Mouse (Mus musculus): ENCODE measurements around the gene Lrrc8a. TPM values are rescaled to one million over a fixed set of nuclear protein-coding genes. Genes with fewer than 3 reads are reported as not detected.

Gene Lrrc8a
- polyA plus RNA-seq, 1 experiment = 20.6 TPM

DNA sequence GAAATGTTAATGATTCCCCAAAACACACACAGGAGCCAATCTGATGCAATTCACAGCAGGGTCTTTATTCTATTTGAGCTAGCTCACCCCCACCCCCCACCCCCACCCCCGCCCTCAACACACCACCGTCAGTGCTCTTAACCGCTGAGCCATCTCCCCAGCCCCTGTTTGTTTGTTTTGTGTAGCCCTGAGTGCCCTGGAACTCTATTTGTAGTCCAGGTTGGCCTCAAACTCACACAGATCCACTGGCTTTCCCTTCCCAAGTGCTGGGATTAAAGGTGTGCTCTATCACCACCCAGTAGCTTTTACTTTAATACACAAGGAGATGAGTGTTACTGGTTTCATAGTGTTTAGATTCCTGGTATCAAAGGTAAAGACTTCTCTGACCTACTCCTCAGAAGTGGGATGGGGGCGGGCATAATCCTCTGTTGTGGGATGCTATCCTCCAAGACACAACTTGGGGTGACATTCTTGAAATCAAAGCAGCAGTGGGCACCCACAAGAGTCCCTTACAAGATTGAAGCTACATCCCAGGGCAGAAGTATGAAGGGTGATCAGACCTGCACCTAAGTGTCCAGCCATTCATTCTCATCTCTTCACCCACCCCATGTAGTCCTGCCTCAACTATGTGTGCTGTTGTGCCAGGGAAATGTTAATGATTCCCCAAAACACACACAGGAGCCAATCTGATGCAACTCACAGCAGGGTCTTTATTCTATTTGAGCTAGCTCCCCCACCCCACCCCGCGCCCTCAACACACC lies 25.9 kb upstream of the Lrrc8a start:
- H3K4me3 ChIP-seq (ENCODE audit: insufficient read depth, poor library complexity, severe bottlenecking) = no peak overlapping the region
- no peak overlapping the region for H3ac ChIP-seq (ENCODE audit: control insufficient read depth, insufficient read length, low read depth)
- H3K79me2 ChIP-seq (ENCODE audit: control insufficient read depth, insufficient read depth) = no peaks in the 10 kb centered on the region
- TF ChIP-seq MAX (IDR thresholded peaks at IDR 0.05) (no peak), MYOD1 (IDR thresholded peaks at IDR 0.05; ENCODE audit: control insufficient read depth, insufficient read length, low read depth) (no peak), CTCF (IDR thresholded peaks at IDR 0.05; ENCODE audit: control insufficient read depth, insufficient read depth, insufficient read length) (no peak), USF1 (IDR thresholded peaks at IDR 0.05; ENCODE audit: low read depth) (no peak), MYOG (IDR thresholded peaks at IDR 0.05; ENCODE audit: control insufficient read depth, extremely low read depth, insufficient read length) (no peak), CEBPB (IDR thresholded peaks at IDR 0.05; ENCODE audit: low read depth) (no peak), FOSL1 (IDR thresholded peaks at IDR 0.05; ENCODE audit: insufficient read depth, low read length, poor library complexity, severe bottlenecking) (no peak)
- H3K36me3 ChIP-seq (ENCODE audit: control insufficient read depth, insufficient read depth) = no peaks in the 10 kb centered on the region
- no peaks in the 10 kb centered on the region for H3K79me3 ChIP-seq (ENCODE audit: low read depth)
- peaks cover 3% of the 10 kb centered on the region for H3K27me3 ChIP-seq (ENCODE audit: control insufficient read depth, insufficient read depth, insufficient read length)

DNA sequence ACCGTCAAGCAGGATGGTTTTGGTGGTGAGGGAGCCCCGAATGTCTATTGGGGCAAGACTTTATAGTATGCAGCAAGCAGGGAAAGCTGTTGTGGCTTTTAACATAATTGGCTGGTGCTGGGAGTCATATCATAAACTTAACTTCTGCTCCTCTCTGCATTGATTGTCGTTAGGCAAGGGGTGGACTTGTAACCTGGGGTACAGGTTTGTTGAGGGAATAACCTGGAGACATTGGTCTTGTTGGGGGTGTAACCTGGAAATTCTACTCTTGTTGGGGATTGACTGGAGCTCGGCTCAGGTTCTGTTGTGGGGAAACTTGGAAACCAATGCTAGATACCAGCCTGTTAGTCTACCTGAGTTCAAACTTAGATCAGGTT lies 25.4 kb upstream of the Lrrc8a start:
- Histone ChIP-seq H3K4me3 (ENCODE audit: insufficient read depth, poor library complexity, severe bottlenecking) (no peak overlapping the region), H3K27me3 (ENCODE audit: control insufficient read depth, insufficient read depth, insufficient read length) (peaks cover 3% of the 10 kb centered on the region), H3K79me3 (ENCODE audit: low read depth) (no peaks in the 10 kb centered on the region), H3ac (ENCODE audit: control insufficient read depth, insufficient read length, low read depth) (no peak overlapping the region), H3K36me3 (ENCODE audit: control insufficient read depth, insufficient read depth) (no peaks in the 10 kb centered on the region), H3K79me2 (ENCODE audit: control insufficient read depth, insufficient read depth) (no peaks in the 10 kb centered on the region)
- TF ChIP-seq USF1 (IDR thresholded peaks at IDR 0.05; ENCODE audit: low read depth) (no peak), FOSL1 (IDR thresholded peaks at IDR 0.05; ENCODE audit: insufficient read depth, low read length, poor library complexity, severe bottlenecking) (no peak), MYOG (IDR thresholded peaks at IDR 0.05; ENCODE audit: control insufficient read depth, extremely low read depth, insufficient read length) (no peak), CTCF (IDR thresholded peaks at IDR 0.05; ENCODE audit: control insufficient read depth, insufficient read depth, insufficient read length) (no peak), MYOD1 (IDR thresholded peaks at IDR 0.05; ENCODE audit: control insufficient read depth, insufficient read length, low read depth) (no peak), CEBPB (IDR thresholded peaks at IDR 0.05; ENCODE audit: low read depth) (no peak), MAX (IDR thresholded peaks at IDR 0.05) (no peak)

DNA sequence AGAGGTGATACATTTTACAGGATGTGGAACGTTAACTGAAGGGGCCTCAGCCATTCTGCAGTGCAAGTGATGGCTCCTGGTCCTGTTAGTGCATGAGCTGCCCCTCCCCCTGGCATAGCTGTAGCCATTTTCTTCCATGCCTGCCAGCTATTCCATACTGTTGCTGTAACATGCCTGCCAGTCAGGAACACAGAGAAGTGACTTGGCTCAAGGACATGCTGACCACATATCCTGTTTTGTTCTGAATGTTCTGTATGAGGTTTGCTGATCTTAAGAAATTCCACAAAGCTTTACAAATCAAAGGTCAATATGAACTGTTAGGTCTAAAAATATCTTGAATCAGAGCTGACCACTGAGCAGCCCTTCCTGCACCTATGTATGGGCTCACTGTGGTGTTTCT lies 24.6 kb upstream of the Lrrc8a start:
- H3K27me3 ChIP-seq (ENCODE audit: control insufficient read depth, insufficient read depth, insufficient read length) = peaks cover 3% of the 10 kb centered on the region
- no peaks in the 10 kb centered on the region for H3K79me2 ChIP-seq (ENCODE audit: control insufficient read depth, insufficient read depth)
- TF ChIP-seq FOSL1 (IDR thresholded peaks at IDR 0.05; ENCODE audit: insufficient read depth, low read length, poor library complexity, severe bottlenecking) (no peak), CEBPB (IDR thresholded peaks at IDR 0.05; ENCODE audit: low read depth) (no peak), MAX (IDR thresholded peaks at IDR 0.05) (no peak), MYOG (IDR thresholded peaks at IDR 0.05; ENCODE audit: control insufficient read depth, extremely low read depth, insufficient read length) (no peak), USF1 (IDR thresholded peaks at IDR 0.05; ENCODE audit: low read depth) (no peak), MYOD1 (IDR thresholded peaks at IDR 0.05; ENCODE audit: control insufficient read depth, insufficient read length, low read depth) (no peak), CTCF (IDR thresholded peaks at IDR 0.05; ENCODE audit: control insufficient read depth, insufficient read depth, insufficient read length) (no peak)
- H3K79me3 ChIP-seq (ENCODE audit: low read depth) = no peaks in the 10 kb centered on the region
- H3K36me3 ChIP-seq (ENCODE audit: control insufficient read depth, insufficient read depth) = no peaks in the 10 kb centered on the region
- H3ac ChIP-seq (ENCODE audit: control insufficient read depth, insufficient read length, low read depth) = no peak overlapping the region
- no peak overlapping the region for H3K4me3 ChIP-seq (ENCODE audit: insufficient read depth, poor library complexity, severe bottlenecking)

DNA sequence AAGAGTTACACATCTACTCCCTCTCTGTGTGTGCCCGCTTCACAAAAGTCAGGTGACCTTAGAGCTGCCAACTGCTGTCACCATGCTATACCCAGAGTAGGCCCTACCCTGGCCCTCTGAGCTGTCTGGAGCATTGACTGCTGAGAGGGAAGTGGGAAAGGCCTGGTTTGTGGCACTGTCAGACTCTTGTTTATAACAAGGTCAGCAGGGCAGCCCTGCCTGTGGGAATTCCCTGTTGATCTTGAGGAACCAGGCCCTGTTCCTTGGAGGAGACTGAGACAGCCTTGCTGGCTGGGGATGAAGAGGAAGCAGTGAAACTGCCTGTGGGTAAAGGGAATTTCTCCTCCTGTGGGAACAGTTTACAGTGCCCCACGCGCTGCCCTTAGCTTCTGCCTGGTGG lies 22.8 kb upstream of the Lrrc8a start:
- Histone ChIP-seq H3K27me3 (ENCODE audit: control insufficient read depth, insufficient read depth, insufficient read length) (peaks cover 3% of the 10 kb centered on the region), H3K79me2 (ENCODE audit: control insufficient read depth, insufficient read depth) (no peaks in the 10 kb centered on the region), H3K4me3 (ENCODE audit: insufficient read depth, poor library complexity, severe bottlenecking) (no peak overlapping the region), H3K79me3 (ENCODE audit: low read depth) (no peaks in the 10 kb centered on the region), H3K36me3 (ENCODE audit: control insufficient read depth, insufficient read depth) (no peaks in the 10 kb centered on the region), H3ac (ENCODE audit: control insufficient read depth, insufficient read length, low read depth) (no peak overlapping the region)
- TF ChIP-seq CEBPB (IDR thresholded peaks at IDR 0.05; ENCODE audit: low read depth) (no peak), CTCF (IDR thresholded peaks at IDR 0.05; ENCODE audit: control insufficient read depth, insufficient read depth, insufficient read length) (no peak), USF1 (IDR thresholded peaks at IDR 0.05; ENCODE audit: low read depth) (no peak), MYOD1 (IDR thresholded peaks at IDR 0.05; ENCODE audit: control insufficient read depth, insufficient read length, low read depth) (no peak), FOSL1 (IDR thresholded peaks at IDR 0.05; ENCODE audit: insufficient read depth, low read length, poor library complexity, severe bottlenecking) (no peak), MAX (IDR thresholded peaks at IDR 0.05) (no peak), MYOG (IDR thresholded peaks at IDR 0.05; ENCODE audit: control insufficient read depth, extremely low read depth, insufficient read length) (no peak)

DNA sequence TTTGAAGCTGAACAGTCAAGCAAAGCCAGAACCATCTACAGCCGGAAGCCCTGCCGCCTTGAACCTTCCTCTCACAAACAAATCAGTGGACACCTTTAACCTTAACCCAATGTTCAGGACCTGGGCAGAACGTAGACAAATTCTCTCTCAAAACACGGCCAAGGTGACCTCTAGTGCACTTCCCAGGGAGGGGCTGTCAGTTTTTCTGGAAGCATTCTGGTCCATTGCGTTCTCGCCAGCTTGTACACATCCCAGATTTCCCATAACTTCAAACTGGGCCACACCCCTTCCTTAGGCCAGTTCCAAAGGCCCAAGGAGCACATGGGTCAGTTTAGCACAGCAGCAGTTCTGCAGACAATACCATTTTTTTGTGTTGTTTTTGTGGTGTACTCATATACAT lies 22.0 kb upstream of the Lrrc8a start:
- H3K79me2 ChIP-seq (ENCODE audit: control insufficient read depth, insufficient read depth) = no peaks in the 10 kb centered on the region
- no peaks in the 10 kb centered on the region for H3K79me3 ChIP-seq (ENCODE audit: low read depth)
- no peak overlapping the region for H3ac ChIP-seq (ENCODE audit: control insufficient read depth, insufficient read length, low read depth)
- peaks cover 2% of the 10 kb centered on the region for H3K27me3 ChIP-seq (ENCODE audit: control insufficient read depth, insufficient read depth, insufficient read length)
- H3K36me3 ChIP-seq (ENCODE audit: control insufficient read depth, insufficient read depth) = no peaks in the 10 kb centered on the region
- H3K4me3 ChIP-seq (ENCODE audit: insufficient read depth, poor library complexity, severe bottlenecking) = no peak overlapping the region
- TF ChIP-seq MAX (IDR thresholded peaks at IDR 0.05) (no peak), CEBPB (IDR thresholded peaks at IDR 0.05; ENCODE audit: low read depth) (no peak), CTCF (IDR thresholded peaks at IDR 0.05; ENCODE audit: control insufficient read depth, insufficient read depth, insufficient read length) (no peak), USF1 (IDR thresholded peaks at IDR 0.05; ENCODE audit: low read depth) (no peak), MYOD1 (IDR thresholded peaks at IDR 0.05; ENCODE audit: control insufficient read depth, insufficient read length, low read depth) (no peak), MYOG (IDR thresholded peaks at IDR 0.05; ENCODE audit: control insufficient read depth, extremely low read depth, insufficient read length) (no peak), FOSL1 (IDR thresholded peaks at IDR 0.05; ENCODE audit: insufficient read depth, low read length, poor library complexity, severe bottlenecking) (no peak)

Data from C2C12 (cell line).